Mouse (Mus musculus) liver, embryonic 11.5 days (tissue): ENCODE measurements around the gene Onecut3. TPM values are rescaled to one million over a fixed set of nuclear protein-coding genes. Genes with fewer than 3 reads are reported as not detected.

Experiments used
- ATAC-seq: fragments of 200-750 bp; cut with Nextera tagmentation; replicated peaks from 2 replicates; pipeline ENCODE4 v1.8.0; 2017; ENCODE audit warnings: moderate number of reproducible peaks, mild to moderate bottlenecking, moderate TSS enrichment, moderate library complexity; ENCODE audit not compliant: low FRiP score
- DNase-seq: peaks from one replicate; pipeline ENCODE4 v3.0.0-alpha.2; 2017; ENCODE audit warnings: low spot score
- H3K27ac ChIP-seq: fragments of 300-500 bp; sonication (generic); 2 replicates; pipeline ENCODE4 v1.5.1; 2014; ENCODE audit warnings: mild to moderate bottlenecking, low read depth, low read length, control low read depth
- H3K27me3 ChIP-seq: fragments of 300-500 bp; sonication (generic); replicated peaks from 2 replicates; pipeline ENCODE4 v1.6.1; 2014; ENCODE audit warnings: low read length, mixed read lengths; ENCODE audit not compliant: control insufficient read depth, insufficient read depth
- H3K36me3 ChIP-seq: fragments of 300-500 bp; sonication (generic); 2 replicates; pipeline ENCODE4 v1.6.1; 2014; ENCODE audit warnings: mild to moderate bottlenecking, low read length, moderate library complexity, mixed read lengths; ENCODE audit not compliant: control insufficient read depth, insufficient read depth
- H3K4me1 ChIP-seq: fragments of 300-500 bp; sonication (generic); replicated peaks from 2 replicates; pipeline ENCODE4 v1.6.1; 2014; ENCODE audit warnings: low read length, mixed read lengths; ENCODE audit not compliant: control insufficient read depth, insufficient read depth
- H3K4me2 ChIP-seq: fragments of 300-500 bp; sonication (generic); 2 replicates; pipeline ENCODE4 v1.6.1; 2014; ENCODE audit warnings: mild to moderate bottlenecking, control low read depth, moderate library complexity
- H3K4me3 ChIP-seq: fragments of 300-500 bp; sonication (generic); 2 replicates; pipeline ENCODE4 v1.5.1; 2014; ENCODE audit warnings: low read depth, low read length, control low read depth
- H3K9ac ChIP-seq: fragments of 300-500 bp; sonication (generic); 2 replicates; pipeline ENCODE4 v1.6.1; 2014; ENCODE audit warnings: low read depth, low read length, control low read depth
- H3K9me3 ChIP-seq: fragments of 300-500 bp; sonication (generic); 2 replicates; pipeline ENCODE4 v1.6.1; 2016; ENCODE audit warnings: low read length, inconsistent platforms, mixed read lengths; ENCODE audit not compliant: control insufficient read depth
- WGBS: fragments of 180-500 bp; shearing (Covaris S2); extraction: QIAGEN DNeasy Blood & Tissue Kit; methylation state at CpG from one replicate; pipeline ENCODE4 v1.1.7; 2014; 5-methylcytosine and 5-hydroxymethylcytosine counted together
- polyA plus RNA-seq: library from polyadenylated mRNA; unstranded; fragments of >200 nt; fragmentation: Nextera tagmentation; extraction: Ambion mirVana; gene quantifications from 2 replicates; pipeline ENCODE4 v1.2.1, GENCODE M21; 2014

Onecut3 gene
- polyA plus RNA-seq, 1 experiment from 2014 or later = 1.3 TPM

DNA sequence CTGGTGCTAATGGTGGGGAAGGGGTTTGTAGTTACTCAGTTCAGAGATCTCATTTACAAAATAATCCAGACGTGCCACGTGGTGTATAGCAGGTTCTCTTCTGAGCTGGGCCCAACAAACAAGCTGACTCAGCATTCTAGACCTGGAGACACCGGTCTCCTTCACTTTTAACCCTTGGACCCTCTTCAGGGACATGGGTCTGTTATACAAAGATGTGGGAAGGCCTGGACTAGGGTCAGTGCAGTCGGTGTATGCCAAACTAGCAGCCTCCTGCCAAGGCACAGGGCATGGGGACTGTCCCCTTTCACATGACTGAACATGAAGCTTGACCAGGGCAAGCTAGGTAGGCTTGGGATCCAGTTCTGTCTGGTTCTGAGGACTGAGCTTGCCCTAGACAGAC lies 34.3 kb upstream of the Onecut3 start:
- Histone ChIP-seq H3K9me3 (no peaks in the 10 kb centered on the region), H3K4me2 (no peak overlapping the region), H3K9ac (no peak overlapping the region), H3K4me1 (no peaks in the 10 kb centered on the region), H3K4me3 (no peak overlapping the region), H3K36me3 (no peaks in the 10 kb centered on the region), H3K27me3 (peaks cover 42% of the 10 kb centered on the region), H3K27ac (no peak overlapping the region)
- 66% methylated on average over 4 of the region's 4 CpGs for WGBS
- no peak for ATAC-seq
- no peak for DNase-seq

DNA sequence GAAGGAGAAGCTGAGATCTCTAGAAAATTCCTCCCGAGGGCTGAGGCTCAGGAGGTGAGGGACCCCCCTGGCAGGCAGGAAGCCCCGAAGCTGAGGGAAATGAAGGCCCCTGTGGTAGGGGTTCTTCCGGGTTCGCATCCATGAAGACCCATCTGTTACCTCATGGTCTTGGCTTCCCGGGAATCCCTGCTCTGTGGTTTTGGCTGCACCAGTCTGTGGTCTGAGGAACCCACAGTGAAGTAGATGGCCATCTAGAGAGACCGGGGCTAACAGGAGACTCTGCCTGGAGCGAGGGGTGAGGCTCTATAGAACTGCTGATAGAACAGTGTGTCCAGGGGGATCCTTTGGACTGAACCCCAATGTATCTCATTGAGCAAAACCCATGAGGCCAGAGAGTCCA lies 33.3 kb upstream of the Onecut3 start:
- no peak overlapping the region for H3K27ac ChIP-seq
- DNase-seq (no peak), ATAC-seq (no peak)
- no peaks in the 10 kb centered on the region for H3K36me3 ChIP-seq
- H3K4me2 ChIP-seq = no peak overlapping the region
- H3K9ac ChIP-seq = no peak overlapping the region
- H3K27me3 ChIP-seq = peaks cover 45% of the 10 kb centered on the region
- H3K4me1 ChIP-seq = no peaks in the 10 kb centered on the region
- H3K4me3 ChIP-seq = no peak overlapping the region
- no peaks in the 10 kb centered on the region for H3K9me3 ChIP-seq
- 49% methylated on average over 7 of the region's 7 CpGs for WGBS

DNA sequence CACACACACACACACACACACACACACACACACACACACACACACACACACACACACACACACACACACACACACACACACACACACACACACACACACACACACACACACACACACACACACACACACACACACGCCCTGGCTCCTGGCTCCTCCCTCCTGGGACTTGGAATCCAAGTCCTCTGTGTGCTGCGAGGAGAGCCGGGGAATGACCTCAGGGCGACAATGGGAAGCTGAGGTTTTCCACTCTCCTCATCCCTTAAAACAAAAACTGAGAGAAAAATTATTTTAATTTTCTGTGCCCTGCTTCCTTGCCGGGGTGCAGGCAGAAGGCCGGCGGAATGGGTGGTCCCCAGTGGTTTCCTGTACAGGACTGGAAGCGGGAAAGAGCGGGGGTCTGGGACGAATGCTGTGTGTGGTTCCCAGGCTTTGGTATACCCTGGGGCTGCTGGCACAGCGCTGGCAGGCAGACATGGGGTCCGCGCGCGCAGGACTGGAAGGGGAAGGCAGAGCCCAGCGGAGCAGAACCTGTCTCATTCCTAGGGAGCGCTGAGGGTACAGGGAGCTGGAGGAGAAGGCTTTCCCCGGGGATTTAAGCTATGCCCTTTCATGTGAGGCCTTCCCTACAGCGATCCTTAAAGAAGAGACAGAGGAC lies 30.1 kb upstream of the Onecut3 start:
- H3K27ac ChIP-seq = no peak overlapping the region
- H3K4me2 ChIP-seq = no peak overlapping the region
- no peaks in the 10 kb centered on the region for H3K4me1 ChIP-seq
- H3K9ac ChIP-seq = no peak overlapping the region
- WGBS = 13% methylated on average over 18 of the region's 19 CpGs
- H3K27me3 ChIP-seq = peaks cover 56% of the 10 kb centered on the region
- ATAC-seq (no peak), DNase-seq (no peak)
- H3K9me3 ChIP-seq = no peaks in the 10 kb centered on the region
- no peak overlapping the region for H3K4me3 ChIP-seq
- no peaks in the 10 kb centered on the region for H3K36me3 ChIP-seq

DNA sequence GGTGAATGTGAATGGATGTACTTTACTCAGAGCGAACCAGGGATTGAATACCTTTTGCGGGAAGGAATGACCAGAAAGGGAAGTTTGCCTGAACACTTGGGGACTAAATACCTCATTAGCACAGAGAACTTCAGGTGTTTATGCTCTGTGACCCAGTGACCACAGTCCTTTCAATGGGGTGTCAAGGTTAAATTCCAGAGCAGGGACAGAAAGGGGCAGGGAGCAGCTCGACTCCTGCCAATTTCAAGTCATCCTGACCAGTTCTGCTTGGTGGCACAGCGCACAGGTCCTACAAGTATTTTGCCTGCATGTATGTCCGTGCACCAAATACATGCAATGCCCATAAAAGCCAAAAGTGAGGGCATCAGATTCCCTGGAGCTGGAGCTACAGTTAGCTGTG lies 29.6 kb upstream of the Onecut3 start:
- Histone ChIP-seq H3K27me3 (peaks cover 59% of the 10 kb centered on the region), H3K27ac (no peak overlapping the region), H3K9me3 (no peaks in the 10 kb centered on the region), H3K36me3 (no peaks in the 10 kb centered on the region), H3K4me3 (no peak overlapping the region), H3K9ac (no peak overlapping the region), H3K4me1 (no peaks in the 10 kb centered on the region), H3K4me2 (no peak overlapping the region)
- 60% methylated on average over 5 of the region's 5 CpGs for WGBS
- ATAC-seq (no peak), DNase-seq (no peak)

DNA sequence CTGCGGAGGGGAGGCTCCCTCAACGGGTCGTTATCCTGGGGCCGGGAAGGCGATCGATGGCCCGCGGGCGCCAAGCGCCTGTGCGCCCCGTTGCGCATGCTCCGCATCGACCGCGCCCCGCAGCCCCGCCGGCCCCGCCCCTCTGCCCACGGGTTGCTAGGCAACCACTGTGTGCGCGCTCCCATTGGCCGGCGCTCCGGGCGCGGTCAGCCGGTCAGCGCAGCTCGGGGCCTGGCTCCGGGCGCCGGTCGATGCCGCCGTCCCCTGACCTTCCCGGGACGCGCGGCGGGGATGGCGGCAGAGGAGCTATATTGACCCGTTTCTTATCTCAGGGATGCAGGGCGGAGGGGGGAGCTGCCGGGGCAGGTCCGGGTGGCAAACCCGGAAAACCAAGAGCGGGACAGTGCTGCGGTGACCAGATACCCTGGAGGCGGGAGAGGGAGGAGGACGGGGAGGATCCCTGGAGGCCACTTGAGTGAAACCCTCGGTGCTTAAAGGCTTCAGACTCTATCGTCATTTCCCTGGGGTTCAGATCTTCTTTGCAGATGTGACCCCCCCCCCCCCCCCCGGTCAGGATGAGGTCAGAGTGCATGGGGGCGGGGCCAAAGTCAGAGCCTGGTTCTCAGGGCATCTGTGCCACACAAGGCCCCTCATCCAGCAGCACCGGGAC lies 19.2 kb upstream of the Onecut3 start:
- DNase-seq (peak; percentile 89), ATAC-seq (peak; percentile 86)
- Histone ChIP-seq H3K9me3 (no peaks in the 10 kb centered on the region), H3K4me3 (peak overlapping the region; percentile 61), H3K9ac (peak overlapping the region; percentile 50), H3K27me3 (peaks cover 35% of the 10 kb centered on the region), H3K4me2 (peak overlapping the region; percentile 83), H3K27ac (peak overlapping the region; percentile 57; the same call in 1 of the 2 replicates), H3K36me3 (no peaks in the 10 kb centered on the region), H3K4me1 (peaks cover 14% of the 10 kb centered on the region; the same call in 1 of the 2 replicates)
- under 1% methylated on average over 57 of the region's 58 CpGs for WGBS

DNA sequence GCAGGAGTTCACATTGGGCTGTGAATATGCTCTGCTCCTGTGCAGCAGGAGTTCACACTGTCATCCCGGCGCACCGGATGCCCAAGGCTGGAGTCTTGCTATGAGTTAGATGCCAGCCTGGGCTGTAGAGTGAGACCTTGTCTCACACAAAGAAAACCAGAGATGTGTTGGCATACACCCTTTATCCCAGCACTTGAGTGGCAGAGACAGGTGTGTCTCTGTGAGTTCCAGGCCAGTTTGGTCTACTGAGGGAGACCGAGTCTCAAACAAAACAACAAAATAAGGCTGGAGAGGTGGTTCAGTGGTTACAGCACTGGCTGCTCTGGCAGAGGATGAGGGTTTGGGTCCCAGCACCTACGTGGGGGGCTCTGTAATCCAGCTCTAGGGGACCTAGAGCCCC lies 16.1 kb upstream of the Onecut3 start:
- H3K9me3 ChIP-seq = no peaks in the 10 kb centered on the region
- no peak overlapping the region for H3K27ac ChIP-seq
- peaks cover 38% of the 10 kb centered on the region for H3K27me3 ChIP-seq
- H3K36me3 ChIP-seq = no peaks in the 10 kb centered on the region
- H3K4me2 ChIP-seq = no peak overlapping the region
- H3K4me3 ChIP-seq = no peak overlapping the region
- ATAC-seq (no peak), DNase-seq (no peak)
- H3K4me1 ChIP-seq = peaks cover 21% of the 10 kb centered on the region
- 69% methylated on average over 5 of the region's 5 CpGs for WGBS
- H3K9ac ChIP-seq = no peak overlapping the region

DNA sequence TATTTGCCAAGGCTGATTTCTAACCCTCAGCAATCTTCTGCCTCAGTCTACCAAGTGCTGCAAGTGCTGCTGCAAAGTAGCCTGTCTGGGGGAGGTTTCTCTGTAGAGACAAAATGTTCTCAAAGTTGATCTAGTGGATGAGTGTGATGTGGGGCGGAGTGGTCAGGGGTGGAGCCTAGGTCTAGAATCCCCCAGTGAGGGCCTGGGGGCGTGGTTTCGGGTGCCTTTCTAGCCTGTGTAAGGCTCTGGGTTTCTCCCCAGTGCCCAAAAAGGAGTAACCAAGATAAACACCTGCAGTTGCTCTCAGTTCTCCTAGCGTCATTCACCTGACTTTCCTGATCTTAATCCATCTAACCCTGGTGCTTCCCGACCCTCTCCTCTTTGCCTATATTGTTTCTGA lies 13.6 kb upstream of the Onecut3 start:
- Histone ChIP-seq H3K27me3 (peaks cover 63% of the 10 kb centered on the region), H3K27ac (no peak overlapping the region), H3K9me3 (no peaks in the 10 kb centered on the region), H3K4me1 (peaks cover 12% of the 10 kb centered on the region), H3K4me3 (no peak overlapping the region), H3K9ac (no peak overlapping the region), H3K36me3 (no peaks in the 10 kb centered on the region), H3K4me2 (no peak overlapping the region)
- WGBS = 8% methylated on average over 5 of the region's 5 CpGs
- DNase-seq (no peak), ATAC-seq (peak; percentile 84)

DNA sequence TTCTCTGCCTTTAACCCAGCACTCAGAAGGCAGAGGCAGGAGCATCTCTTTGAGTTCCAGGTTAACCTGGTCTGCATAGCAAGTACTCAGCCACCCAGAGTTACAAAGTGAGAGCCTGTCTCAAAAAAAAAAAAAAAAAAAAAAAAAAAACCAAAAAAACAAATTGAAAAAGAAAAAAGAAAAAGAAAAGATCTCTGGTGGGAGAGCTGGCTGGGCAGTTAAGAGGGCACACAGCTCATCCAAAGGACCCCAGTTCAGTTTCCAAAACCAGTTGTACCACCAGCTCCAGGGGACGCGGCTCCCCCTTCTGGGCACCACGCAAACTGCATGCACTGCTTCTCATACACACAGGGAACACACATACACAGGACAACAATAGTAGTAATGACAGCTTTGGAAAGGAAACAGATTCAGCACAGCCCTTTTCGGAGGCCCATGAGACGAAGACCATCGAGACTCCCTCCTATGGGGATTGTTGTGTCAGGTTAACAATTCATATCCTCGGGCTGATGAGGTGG lies 7.7 kb upstream of the Onecut3 start:
- no peak overlapping the region for H3K27ac ChIP-seq
- no peak overlapping the region for H3K4me3 ChIP-seq
- H3K4me1 ChIP-seq = no peaks in the 10 kb centered on the region; the same call in none of the 2 replicates
- H3K9me3 ChIP-seq = no peaks in the 10 kb centered on the region
- no peaks in the 10 kb centered on the region for H3K36me3 ChIP-seq
- no peak for DNase-seq
- peaks cover 90% of the 10 kb centered on the region for H3K27me3 ChIP-seq
- 53% methylated on average over 7 of the region's 7 CpGs for WGBS
- no peak overlapping the region for H3K4me2 ChIP-seq
- no peak for ATAC-seq
- no peak overlapping the region for H3K9ac ChIP-seq

DNA sequence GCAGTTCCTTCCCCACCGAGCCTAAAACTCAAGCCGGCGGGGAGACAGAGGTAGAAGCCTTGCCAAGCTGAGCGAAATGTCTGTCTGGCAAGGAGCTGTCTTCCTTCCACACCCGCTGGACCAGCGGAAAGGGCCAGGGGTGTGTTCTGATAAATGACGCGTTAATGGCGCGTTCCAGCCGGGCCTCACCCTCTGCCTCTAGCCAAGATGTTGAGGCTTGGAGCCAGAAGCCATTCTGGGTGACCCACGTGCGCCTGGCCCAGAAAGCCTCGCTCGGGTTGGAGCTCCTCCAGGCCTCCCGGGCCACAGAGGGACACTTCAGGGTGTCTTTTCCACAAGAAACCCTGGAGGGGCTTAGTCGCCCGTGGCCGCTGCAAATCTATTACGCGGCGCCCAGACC lies 4.6 kb upstream of the Onecut3 start:
- WGBS = 1% methylated on average over 22 of the region's 22 CpGs
- Histone ChIP-seq H3K27ac (no peak overlapping the region), H3K4me3 (no peak overlapping the region), H3K9ac (no peak overlapping the region), H3K4me1 (peaks cover 5% of the 10 kb centered on the region), H3K27me3 (peaks cover 93% of the 10 kb centered on the region), H3K36me3 (no peaks in the 10 kb centered on the region), H3K4me2 (no peak overlapping the region; the same call in 1 of the 2 replicates), H3K9me3 (no peaks in the 10 kb centered on the region)
- DNase-seq (no peak), ATAC-seq (no peak)
